In the genomic region with DNA sequence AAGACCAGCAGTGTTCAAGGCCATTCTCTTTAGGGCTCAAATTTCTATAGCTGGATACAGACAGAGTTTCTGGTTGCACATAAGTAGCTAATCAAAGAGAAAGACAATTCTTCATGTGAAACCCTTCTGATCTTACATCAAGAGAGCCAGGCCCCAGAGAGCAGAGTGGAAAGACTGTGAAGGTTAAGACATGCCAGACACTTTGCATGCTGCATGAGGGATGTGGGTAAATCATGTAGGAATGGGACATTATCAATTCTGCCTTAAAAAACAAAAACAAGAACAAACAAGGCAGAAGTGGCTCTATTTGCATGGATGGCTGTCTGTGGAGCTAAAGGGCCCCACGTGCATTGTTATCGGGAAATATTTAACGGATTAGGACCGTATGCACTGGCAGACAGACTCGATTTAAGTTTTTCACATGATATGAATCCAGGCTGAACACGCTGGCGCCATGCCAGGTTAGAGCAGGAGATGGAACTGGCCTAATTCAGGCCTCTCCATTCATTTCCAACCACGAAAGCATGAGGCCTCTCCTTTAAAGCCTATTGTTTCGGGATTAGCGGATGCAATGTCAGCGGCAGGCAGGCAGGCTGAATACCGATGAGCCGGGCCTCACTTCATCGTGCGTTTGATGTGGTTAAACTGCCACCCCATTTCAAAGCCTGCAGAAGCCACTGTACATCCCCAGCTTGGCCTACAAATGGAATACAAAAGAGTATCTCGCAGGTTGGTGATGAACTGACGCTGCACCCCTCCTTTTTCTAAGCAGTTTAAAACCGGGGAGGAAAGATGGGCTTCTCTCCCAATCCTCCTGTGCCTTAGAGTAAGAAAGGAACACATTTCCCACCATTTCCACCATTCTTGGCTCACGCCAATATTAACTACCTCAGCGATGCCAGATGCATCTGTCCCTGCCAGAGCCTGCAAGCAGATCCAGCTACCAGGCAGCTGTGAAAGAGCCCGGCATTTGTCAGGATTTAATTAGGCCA, we compare ENCODE assay signal across 8 mouse cellular contexts.
DNase-seq lines count a peak whose midpoint lies in the region; ATAC-seq and TF ChIP-seq lines count a peak whose summit lies in the region.

No protein-coding gene starts in this region.

- no peak overlapping the region for H3K4me3 ChIP-seq in intestine, embryonic 14.5 days (ENCODE audit: low read depth, low read length)
- H3K4me3 ChIP-seq in intestine, postnatal 0 days (ENCODE audit: low read depth, low read length), result no peak overlapping the region
- no peak overlapping the region for H3K4me3 ChIP-seq in limb, embryonic 14.5 days (replicated peaks; ENCODE audit: low read length)
- H3K4me3 ChIP-seq in stomach, embryonic 16.5 days (replicated peaks; ENCODE audit: low read length), result no peak overlapping the region

- peak; percentile 68 for DNase-seq in intestine, embryonic 14.5 days (ENCODE audit: low spot score)
- peak; percentile 87 for DNase-seq in Muller cell, postnatal 12 days (ENCODE audit: inconsistent ontology term)
- peak; percentile 80 for DNase-seq in embryo, embryonic 11 days
- DNase-seq in heart, postnatal 10 days, result peak; percentile 51 to 61
- peak; percentile 80 for DNase-seq in limb, embryonic 14.5 days (ENCODE audit: low spot score)
- DNase-seq in frontal cortex, adult 2 months (ENCODE audit: extremely low spot score in 1 of 2, low spot score in 1 of 2), result no peak

- TF ChIP-seq CTCF in intestine, postnatal 0 days (IDR thresholded peaks at IDR 0.05; ENCODE audit: low read depth), result no peak

- H3K9ac ChIP-seq in intestine, embryonic 14.5 days (ENCODE audit: low read length), result no peak overlapping the region
- no peak overlapping the region for H3K9ac ChIP-seq in intestine, postnatal 0 days (ENCODE audit: low read depth, low read length)
- no peak overlapping the region for H3K9ac ChIP-seq in limb, embryonic 14.5 days (ENCODE audit: low read depth, low read length, severe bottlenecking)
- H3K9ac ChIP-seq in stomach, embryonic 16.5 days (ENCODE audit: low read length), result no peak overlapping the region

- H3K27me3 ChIP-seq in intestine, embryonic 14.5 days (replicated peaks; ENCODE audit: control insufficient read depth, insufficient read depth, low read length), result no peaks in the 10 kb centered on the region
- H3K27me3 ChIP-seq in intestine, postnatal 0 days (replicated peaks; ENCODE audit: control insufficient read depth, insufficient read depth, low read length), result no peaks in the 10 kb centered on the region
- no peaks in the 10 kb centered on the region for H3K27me3 ChIP-seq in limb, embryonic 14.5 days (ENCODE audit: control insufficient read depth, insufficient read depth, low read length)
- no peaks in the 10 kb centered on the region for H3K27me3 ChIP-seq in stomach, embryonic 16.5 days (ENCODE audit: control insufficient read depth, insufficient read depth, low read length)

- intact Hi-C loops in heart, postnatal 10 days (cut with DNase I), result no loop called here

- TF ChIP-seq POLR2A in limb, embryonic 14.5 days (IDR thresholded peaks at IDR 0.05; ENCODE audit: borderline replicate concordance, extremely low read depth, insufficient read depth, insufficient read length), result no peak

- no peaks in the 10 kb centered on the region for H3K9me3 ChIP-seq in intestine, embryonic 14.5 days (ENCODE audit: control insufficient read depth, low read length)
- no peaks in the 10 kb centered on the region for H3K9me3 ChIP-seq in intestine, postnatal 0 days (ENCODE audit: control insufficient read depth)
- no peaks in the 10 kb centered on the region for H3K9me3 ChIP-seq in limb, embryonic 14.5 days (ENCODE audit: control insufficient read depth, low read length)
- H3K9me3 ChIP-seq in stomach, embryonic 16.5 days (replicated peaks; ENCODE audit: control insufficient read depth, low read length), result no peaks in the 10 kb centered on the region

- 0 out of 2 replicates have a peak, but pooled peaks have one; percentile 48 for ATAC-seq in intestine, embryonic 14.5 days (replicated peaks; ENCODE audit: low FRiP score, low TSS enrichment, low read depth)
- ATAC-seq in intestine, postnatal 0 days, result no peak
- peak; percentile 35 for ATAC-seq in limb, embryonic 14.5 days (ENCODE audit: low FRiP score, low read depth)
- ATAC-seq in stomach, embryonic 16.5 days (ENCODE audit: insufficient read depth, low FRiP score), result peak; percentile 28; the same call in 1 of the 2 replicates

- H3K27ac ChIP-seq in intestine, embryonic 14.5 days (ENCODE audit: low read depth), result 0 out of 2 replicates have a peak overlapping the region, but pooled peaks have one; percentile 5
- H3K27ac ChIP-seq in intestine, postnatal 0 days (ENCODE audit: low read depth, low read length), result no peak overlapping the region
- peak overlapping the region; percentile 67 for H3K27ac ChIP-seq in limb, embryonic 14.5 days (replicated peaks; ENCODE audit: low read depth, low read length)
- peak overlapping the region; percentile 20; the same call in 1 of the 2 replicates for H3K27ac ChIP-seq in stomach, embryonic 16.5 days (ENCODE audit: low read length)

- H3K4me1 ChIP-seq in intestine, embryonic 14.5 days (replicated peaks; ENCODE audit: control insufficient read depth, insufficient read depth, low read length), result peaks cover 22% of the 10 kb centered on the region
- 0 out of 2 replicates have a peak, but pooled peaks cover 3% of the 10 kb centered on the region for H3K4me1 ChIP-seq in intestine, postnatal 0 days (replicated peaks; ENCODE audit: control insufficient read depth, insufficient read depth, low read length)
- peaks cover 30% of the 10 kb centered on the region for H3K4me1 ChIP-seq in limb, embryonic 14.5 days (ENCODE audit: control insufficient read depth, insufficient read depth, low read length)
- H3K4me1 ChIP-seq in stomach, embryonic 16.5 days (ENCODE audit: control insufficient read depth, insufficient read depth, low read length), result peaks cover 18% of the 10 kb centered on the region; the same call in 1 of the 2 replicates

- WGBS in intestine, embryonic 14.5 days, result 32% methylated on average over 21 of the region's 21 CpGs
- 58% methylated on average over 21 of the region's 21 CpGs for WGBS in intestine, postnatal 0 days
- 15% methylated on average over 21 of the region's 21 CpGs for WGBS in limb, embryonic 14.5 days
- 32% methylated on average over 21 of the region's 21 CpGs for WGBS in stomach, embryonic 16.5 days

- H3K4me2 ChIP-seq in intestine, embryonic 14.5 days (ENCODE audit: low read length), result no peak overlapping the region
- H3K4me2 ChIP-seq in intestine, postnatal 0 days (replicated peaks; ENCODE audit: low read depth), result no peak overlapping the region
- H3K4me2 ChIP-seq in limb, embryonic 14.5 days (replicated peaks; ENCODE audit: low read depth, low read length, severe bottlenecking), result no peak overlapping the region
- H3K4me2 ChIP-seq in stomach, embryonic 16.5 days (ENCODE audit: low read depth, low read length), result no peak overlapping the region

- no peaks in the 10 kb centered on the region for H3K36me3 ChIP-seq in intestine, embryonic 14.5 days (ENCODE audit: control insufficient read depth, insufficient read depth, low read length)
- H3K36me3 ChIP-seq in intestine, postnatal 0 days (ENCODE audit: control insufficient read depth, insufficient read depth), result no peaks in the 10 kb centered on the region; the same call in 1 of the 2 replicates
- H3K36me3 ChIP-seq in limb, embryonic 14.5 days (ENCODE audit: control insufficient read depth, insufficient read depth, low read length), result no peaks in the 10 kb centered on the region; the same call in 1 of the 2 replicates
- H3K36me3 ChIP-seq in stomach, embryonic 16.5 days (ENCODE audit: control insufficient read depth, insufficient read depth, low read length), result no peaks in the 10 kb centered on the region

Comparison
In these comparisons a context has a peak if more than half of its experiments do, and no peak if none do; other contexts are left out.
1. DNase-seq: peak in intestine, embryonic 14.5 days (single experiment), Muller cell, postnatal 12 days (single experiment), embryo, embryonic 11 days (single experiment), heart, postnatal 10 days (2 of 2) and limb, embryonic 14.5 days (single experiment); none in frontal cortex, adult 2 months (0 of 2).